Mouse (Mus musculus) midbrain, postnatal 0 days (tissue): ENCODE results near the gene Nme3. TPM values are rescaled to one million over a fixed set of nuclear protein-coding genes. Genes with fewer than 3 reads are reported as not detected.
A peak's percentile ranks its signal among the peaks of the same experiment; 100 is the strongest.

Experiments
- ATAC-seq: fragments of 200-750 bp; cut with Nextera tagmentation; 2 replicates; pipeline ENCODE4 v1.8.0; 2017; ENCODE audit warnings: moderate number of reproducible peaks, mild to moderate bottlenecking, moderate TSS enrichment, moderate library complexity; ENCODE audit not compliant: low FRiP score
- DNase-seq: peaks from one replicate; pipeline ENCODE4 v3.0.0-alpha.2; 2015; ENCODE audit warnings: low spot score
- H3K27ac ChIP-seq: fragments of 300-500 bp; sonication (generic); 2 replicates; pipeline ENCODE4 v1.5.1; 2014; ENCODE audit warnings: low read depth, mild to moderate bottlenecking, low read length, mixed read lengths
- H3K27me3 ChIP-seq: fragments of 300-500 bp; sonication (generic); 2 replicates; pipeline ENCODE4 v1.6.1; 2014; ENCODE audit warnings: low read length, control low read depth, mixed read lengths; ENCODE audit not compliant: insufficient read depth
- H3K36me3 ChIP-seq: fragments of 300-500 bp; sonication (generic); 2 replicates; pipeline ENCODE4 v1.6.1; 2014; ENCODE audit warnings: low read length, control low read depth, mixed read lengths; ENCODE audit not compliant: insufficient read depth
- H3K4me1 ChIP-seq: fragments of 300-500 bp; sonication (generic); 2 replicates; pipeline ENCODE4 v1.6.1; 2014; ENCODE audit warnings: mild to moderate bottlenecking, control low read depth, antibody characterized with exemption, low read length, mixed read lengths; ENCODE audit not compliant: insufficient read depth
- H3K4me2 ChIP-seq: fragments of 300-500 bp; sonication (generic); 2 replicates; pipeline ENCODE4 v1.6.1; 2014; ENCODE audit warnings: low read depth, mild to moderate bottlenecking, low read length, mixed read lengths; ENCODE audit not compliant: poor library complexity, severe bottlenecking
- H3K4me3 ChIP-seq: fragments of 300-500 bp; sonication (generic); 2 replicates; pipeline ENCODE4 v1.5.1; 2014; ENCODE audit warnings: low read depth, mild to moderate bottlenecking, low read length, moderate library complexity
- H3K9ac ChIP-seq: fragments of 300-500 bp; sonication (generic); replicated peaks from 2 replicates; pipeline ENCODE4 v1.6.1; 2014; ENCODE audit warnings: mild to moderate bottlenecking, low read length, moderate library complexity, mixed read lengths; ENCODE audit not compliant: poor library complexity, severe bottlenecking
- H3K9me3 ChIP-seq: fragments of 300-500 bp; sonication (generic); 2 replicates; pipeline ENCODE4 v1.6.1; 2016; ENCODE audit warnings: low read length, control low read depth
- CTCF ChIP-seq: IDR thresholded peaks from 2 replicates; pipeline ENCODE4 v1.5.1; 2016; ENCODE audit warnings: antibody characterized with exemption, mild to moderate bottlenecking
- WGBS: fragments of 180-500 bp; shearing (Covaris S2); extraction: QIAGEN DNeasy Blood & Tissue Kit; methylation state at CpG from one replicate; pipeline ENCODE4 v1.1.7; 2014; 5-methylcytosine and 5-hydroxymethylcytosine counted together
- polyA plus RNA-seq: library from polyadenylated mRNA; unstranded; fragments of >200 nt; fragmentation: Nextera tagmentation; extraction: Ambion mirVana; gene quantifications from 2 replicates; pipeline ENCODE4 v1.2.1, GENCODE M21; 2015
- total RNA-seq: library from RNA; depleted of rRNA; stranded (reverse); fragments of >200 nt; gene quantifications from 2 replicates; pipeline ENCODE4 v1.2.3, GENCODE M21; 2014

Gene Nme3
- total and polyA plus RNA-seq, 2 experiments from 2014 or later, result 54.4 to 98.3 TPM

- WGBS, result under 1% methylated on average over 54 of the region's 62 CpGs
- peak; percentile 94 for DNase-seq
- H3K4me3 ChIP-seq, result peak within 1 kb of the TSS; percentile 87
- no peaks in the 10 kb centered on the region for H3K9me3 ChIP-seq
- no peaks in the 10 kb centered on the region for H3K27me3 ChIP-seq
- H3K4me1 ChIP-seq, result peaks cover 14% of the 10 kb centered on the region
- peak; percentile 62 for ATAC-seq
- peak within 1 kb of the TSS; percentile 93 for H3K9ac ChIP-seq
- peak within 1 kb of the TSS; percentile 91 for H3K27ac ChIP-seq
- peaks cover 50% of the 10 kb centered on the region for H3K36me3 ChIP-seq
- H3K4me2 ChIP-seq, result peak within 1 kb of the TSS; percentile 98
- TF ChIP-seq CTCF, result no peak
Observed at GRCm38 (mm10) chr17:24894995-24895547, 1.2 kb upstream of the Nme3 start, which contains the start of the genes Eme2 and Mrps34. Gene Eme2, minus strand, starts transcription at chr17:24895087. Gene Mrps34, plus strand, starts transcription at chr17:24895116.

- no peak for TF ChIP-seq CTCF
- Histone ChIP-seq H3K4me1 (peaks cover 14% of the 10 kb centered on the region), H3K9ac (peak overlapping the region; percentile 93), H3K4me3 (peak overlapping the region; percentile 87), H3K27ac (peak overlapping the region; percentile 91), H3K27me3 (no peaks in the 10 kb centered on the region), H3K36me3 (peaks cover 50% of the 10 kb centered on the region), H3K9me3 (no peaks in the 10 kb centered on the region), H3K4me2 (peak overlapping the region; percentile 98)
- ATAC-seq (no peak), DNase-seq (no peak)
- 10% methylated on average over 23 of the region's 23 CpGs for WGBS
Observed at GRCm38 (mm10) chr17:24895571-24896240, 594 bp upstream of the Nme3 start.

GRCm38 (mm10) chr17:24896993-24897269, 631 bp downstream of the Nme3 start:
- H3K27ac ChIP-seq, result peak overlapping the region; percentile 91
- H3K9me3 ChIP-seq, result no peaks in the 10 kb centered on the region
- peak overlapping the region; percentile 98 for H3K4me2 ChIP-seq
- no peak for TF ChIP-seq CTCF
- no peak for DNase-seq
- 23% methylated on average over 11 of the region's 11 CpGs for WGBS
- H3K9ac ChIP-seq, result peak overlapping the region; percentile 93
- peak; percentile 12; the same call in 1 of the 2 replicates for ATAC-seq
- peak overlapping the region; percentile 87 for H3K4me3 ChIP-seq
- no peaks in the 10 kb centered on the region for H3K27me3 ChIP-seq
- H3K36me3 ChIP-seq, result peaks cover 54% of the 10 kb centered on the region
- H3K4me1 ChIP-seq, result peaks cover 14% of the 10 kb centered on the region

GRCm38 (mm10) chr17:24897600-24897999, 1.3 kb downstream of the Nme3 start:
- Histone ChIP-seq H3K36me3 (peaks cover 54% of the 10 kb centered on the region), H3K9me3 (no peaks in the 10 kb centered on the region), H3K4me3 (peak overlapping the region; percentile 87), H3K9ac (peak overlapping the region; percentile 93), H3K4me1 (peaks cover 14% of the 10 kb centered on the region), H3K27me3 (no peaks in the 10 kb centered on the region), H3K27ac (0 out of 2 replicates have a peak overlapping the region, but pooled peaks have one; percentile 91), H3K4me2 (peak overlapping the region; percentile 98)
- ATAC-seq (no peak), DNase-seq (no peak)
- 79% methylated on average over 4 of the region's 4 CpGs for WGBS
- TF ChIP-seq CTCF, result no peak

GRCm38 (mm10) chr17:24898041-24898854, 1.9 kb downstream of the Nme3 start:
- no peak for TF ChIP-seq CTCF
- WGBS, result 82% methylated on average over 4 of the region's 4 CpGs
- ATAC-seq (no peak), DNase-seq (no peak)
- H3K27me3 ChIP-seq, result no peaks in the 10 kb centered on the region
- peak overlapping the region; percentile 93 for H3K9ac ChIP-seq
- no peak overlapping the region for H3K27ac ChIP-seq
- H3K4me3 ChIP-seq, result no peak overlapping the region
- peaks cover 14% of the 10 kb centered on the region for H3K4me1 ChIP-seq
- no peaks in the 10 kb centered on the region for H3K9me3 ChIP-seq
- peaks cover 54% of the 10 kb centered on the region for H3K36me3 ChIP-seq
- H3K4me2 ChIP-seq, result no peak overlapping the region
